Mouse (Mus musculus) liver (tissue): ENCODE measurements around the gene Lax1.
A peak's percentile ranks its signal among the peaks of the same experiment; 100 is the strongest.
"Not testable (repeated sequence)": the region's sequence is repeated elsewhere in the genome, so short reads cannot be mapped to it uniquely, and the experiment has no call there.

Experiments used
- DNase-seq: peaks from one replicate; pipeline ENCODE4 v3.0.0-alpha.2; 2020; ENCODE audit warnings: mixed read lengths

Gene Lax1

GRCm38 (mm10) chr1:133689897-133690296 lies at the start of gene Lax1:
Gene Lax1 (minus strand): TSS chr1:133690108.
- DNase-seq = no peak

GRCm38 (mm10) chr1:133736664-133737063 lies 46.8 kb upstream of the Lax1 start:
- DNase-seq = no peak

- peak; percentile 61 for DNase-seq
Measured at GRCm38 (mm10) chr1:133735995-133736652, 46.2 kb upstream of the Lax1 start.

- no peak for DNase-seq
Measured at GRCm38 (mm10) chr1:133732814-133733213, 42.9 kb upstream of the Lax1 start.

GRCm38 (mm10) chr1:133728339-133728738 lies 38.4 kb upstream of the Lax1 start:
- DNase-seq = no peak

DNA sequence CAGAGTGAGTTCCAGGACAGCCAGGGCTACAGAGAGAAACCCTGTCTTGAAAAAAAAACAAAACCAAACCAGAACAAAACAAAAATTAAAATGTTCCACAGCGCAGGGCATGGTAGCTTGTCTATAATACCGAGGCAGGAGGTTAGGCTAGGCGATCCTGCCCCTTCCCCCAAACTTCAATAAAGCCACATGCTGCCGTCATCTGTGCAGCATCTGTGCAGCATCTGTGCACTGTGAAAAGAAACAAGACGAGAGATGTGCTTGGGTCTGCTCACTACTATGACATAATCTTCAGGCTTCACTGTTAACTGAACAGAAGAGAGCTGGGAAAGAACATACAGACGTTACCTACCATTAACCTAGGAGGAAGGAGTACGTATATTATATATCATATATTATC lies 30.4 kb upstream of the Lax1 start:
- DNase-seq = no peak

GRCm38 (mm10) chr1:133718786-133719185 lies 28.9 kb upstream of the Lax1 start:
- DNase-seq = no peak

DNA sequence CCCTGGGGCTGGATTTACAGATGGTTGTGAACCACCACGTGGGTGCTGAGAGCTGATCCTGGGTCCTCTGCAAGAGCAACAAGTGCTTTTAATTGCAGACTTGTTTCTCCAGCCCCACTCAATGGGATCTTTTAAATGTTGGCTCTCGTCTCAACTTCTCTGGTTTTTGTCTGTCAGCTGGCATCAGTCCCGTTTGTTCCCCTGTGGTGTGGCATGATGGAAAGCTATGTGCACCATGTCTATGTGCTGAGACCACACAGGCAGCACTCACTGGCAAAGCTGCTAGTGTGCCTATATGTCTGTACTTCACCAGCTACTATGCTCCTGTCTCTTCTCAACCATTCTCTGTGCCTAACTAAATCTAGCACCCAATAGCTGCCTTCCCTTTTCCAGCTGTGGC lies 28.4 kb upstream of the Lax1 start:
- no peak for DNase-seq

DNA sequence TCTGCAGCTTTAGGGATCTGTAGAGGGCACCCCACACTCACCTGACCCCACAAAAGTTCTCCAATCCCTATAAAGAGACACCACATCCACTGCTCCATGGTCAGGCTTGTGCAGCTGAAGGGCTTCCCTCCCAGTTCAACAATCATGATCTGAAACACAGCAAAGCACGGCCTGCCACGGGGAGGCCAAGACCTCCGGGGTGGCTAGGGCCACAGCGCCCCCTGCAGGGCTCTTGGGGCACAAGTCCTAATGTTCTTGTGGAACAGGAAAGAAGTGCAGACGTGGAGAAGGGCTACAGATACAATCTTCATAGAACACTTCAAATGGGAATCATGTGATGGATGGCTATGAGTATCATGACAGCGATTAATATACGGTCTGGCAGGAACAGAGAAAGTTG lies 26.6 kb upstream of the Lax1 start:
- peak; percentile 71 for DNase-seq

GRCm38 (mm10) chr1:133715191-133715590 lies 25.3 kb upstream of the Lax1 start:
- no peak for DNase-seq

GRCm38 (mm10) chr1:133713009-133713370 lies 23.1 kb upstream of the Lax1 start:
- no peak for DNase-seq

DNA sequence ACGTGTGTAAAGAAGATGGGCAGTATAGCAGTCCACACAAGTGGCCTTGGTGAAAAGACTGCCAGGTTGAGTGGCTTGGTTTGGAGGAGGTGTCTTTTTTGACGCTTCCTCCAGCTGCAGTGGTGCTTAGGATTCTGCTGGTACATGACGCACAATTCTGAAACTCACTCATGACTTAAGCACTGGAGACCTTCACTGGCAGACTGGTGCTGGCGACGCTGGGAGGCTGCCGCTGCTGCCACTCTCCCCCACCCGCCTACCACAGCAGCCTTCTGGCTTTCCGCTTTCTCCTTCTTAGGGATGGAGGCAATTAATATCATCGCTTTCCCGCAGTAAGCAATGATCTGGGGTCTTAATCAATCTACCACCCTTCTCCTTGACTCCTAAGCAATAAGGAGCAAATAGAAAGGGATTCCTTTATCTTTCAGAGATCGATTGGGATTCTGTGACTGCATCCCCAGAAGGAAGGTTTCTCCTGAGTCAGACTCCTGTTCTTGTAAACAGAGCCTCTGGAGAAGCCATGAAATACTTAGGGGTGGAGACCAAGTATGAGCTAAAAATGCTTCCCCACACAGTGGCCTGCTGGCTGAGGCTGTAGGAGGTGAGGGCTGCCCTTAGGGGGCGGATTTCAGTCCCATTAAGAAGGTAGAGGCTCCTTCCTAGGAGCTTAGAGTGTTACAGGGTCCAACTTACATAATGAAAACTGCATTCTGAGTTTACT lies 22.5 kb upstream of the Lax1 start:
- DNase-seq = no peak

DNA sequence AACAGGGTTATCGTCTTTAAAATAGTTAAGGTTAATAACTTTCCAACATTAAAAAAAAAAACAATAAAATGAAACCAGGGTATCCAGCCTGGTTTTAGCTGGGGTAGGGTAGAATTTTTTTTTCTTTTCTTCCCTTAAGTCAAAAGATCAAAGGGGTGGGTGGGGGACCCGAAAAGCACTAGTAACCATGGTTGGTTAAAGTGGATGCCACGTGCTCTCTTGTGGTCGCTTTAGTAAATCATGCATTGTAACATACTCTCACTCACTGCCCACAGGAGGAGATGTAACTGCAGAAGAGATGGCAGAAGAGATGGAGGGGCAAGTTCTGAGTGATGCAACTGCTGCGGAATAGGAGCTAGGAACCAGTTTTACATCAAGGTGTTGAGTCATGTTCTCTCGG lies 21.5 kb upstream of the Lax1 start:
- DNase-seq = no peak

DNA sequence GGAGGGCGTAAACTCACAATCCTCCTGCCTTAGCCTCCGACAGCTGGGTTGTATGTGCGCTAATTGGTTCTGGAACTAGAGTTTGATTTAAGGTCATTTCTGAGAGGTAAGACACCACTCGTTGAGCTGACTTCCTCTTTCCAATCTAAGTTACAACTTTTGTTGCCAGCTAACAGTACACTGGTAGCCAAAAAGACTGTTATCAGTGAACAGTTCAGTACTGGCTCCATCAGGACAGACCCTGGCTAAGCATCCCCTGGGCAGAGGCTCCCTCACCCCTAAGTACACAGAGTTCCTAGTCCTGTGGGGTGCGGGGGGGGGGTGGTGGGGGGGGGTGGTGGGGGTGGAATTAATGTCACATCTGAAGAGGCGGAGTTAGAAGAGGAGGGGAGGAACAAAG lies 21.0 kb upstream of the Lax1 start:
- no peak for DNase-seq

GRCm38 (mm10) chr1:133709292-133709691 lies 19.4 kb upstream of the Lax1 start:
- no peak for DNase-seq

- DNase-seq = not testable (repeated sequence)
Measured at GRCm38 (mm10) chr1:133701824-133702223, 11.9 kb upstream of the Lax1 start.

GRCm38 (mm10) chr1:133697935-133698620 lies 8.2 kb upstream of the Lax1 start:
- no peak for DNase-seq

DNA sequence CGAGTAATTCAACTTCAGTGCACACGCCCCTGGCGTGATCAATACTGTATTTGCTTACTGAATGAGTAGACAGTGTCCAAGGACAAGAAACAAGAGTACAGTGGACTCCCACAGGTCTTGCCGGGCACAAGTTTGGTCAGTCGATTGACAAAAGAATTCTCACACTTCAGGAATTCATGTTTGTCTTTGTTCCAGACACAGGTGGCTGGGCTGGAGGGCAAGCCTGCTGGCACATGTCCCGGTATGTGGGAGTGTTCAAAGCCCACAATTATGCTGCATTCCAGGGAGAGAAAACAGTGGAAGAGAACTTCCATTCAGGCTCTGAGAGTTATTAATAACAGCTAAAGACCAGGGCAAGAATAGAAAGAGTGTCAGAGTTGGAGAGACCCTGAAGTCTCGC lies 6.0 kb upstream of the Lax1 start:
- no peak for DNase-seq

DNA sequence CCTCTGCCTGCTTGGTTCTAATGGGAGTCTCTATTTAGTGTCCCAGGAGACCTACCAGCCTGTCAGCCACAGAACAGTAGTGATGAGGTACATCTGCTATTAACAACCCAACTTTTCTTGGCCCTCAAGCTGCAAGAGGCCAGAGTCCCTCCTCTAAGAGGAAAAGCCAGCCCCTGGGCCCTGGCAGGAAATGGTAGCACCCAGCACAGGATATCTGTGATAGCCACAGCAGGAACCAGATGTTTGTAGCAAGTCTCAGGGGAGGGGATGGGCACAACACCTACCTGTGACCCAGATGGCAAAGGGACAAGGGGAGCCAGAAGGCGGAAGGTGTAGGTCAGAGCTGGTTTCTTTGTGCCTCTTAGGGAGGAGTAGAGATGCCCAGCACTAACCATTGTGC lies 5.0 kb upstream of the Lax1 start:
- DNase-seq = no peak

DNA sequence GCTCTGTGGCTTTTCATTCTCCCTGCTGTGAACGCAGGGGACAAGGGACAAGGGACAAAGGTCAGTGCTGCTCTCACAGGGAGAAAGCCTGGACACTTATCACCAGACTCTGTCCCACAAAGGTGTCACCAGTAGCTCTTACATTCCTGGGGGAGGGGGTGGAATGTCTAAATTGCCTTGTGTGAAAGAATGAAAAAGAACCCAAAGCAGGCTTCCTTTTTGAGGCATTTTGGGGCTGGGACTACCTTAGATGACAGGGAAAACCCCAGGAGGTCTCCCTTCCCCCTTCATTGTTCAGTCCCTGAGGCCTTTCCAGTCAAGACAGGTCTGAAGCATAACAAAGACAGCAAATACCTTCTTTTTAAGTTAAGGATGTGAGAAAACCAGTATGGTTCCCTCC lies 4.4 kb upstream of the Lax1 start:
- DNase-seq = no peak

DNA sequence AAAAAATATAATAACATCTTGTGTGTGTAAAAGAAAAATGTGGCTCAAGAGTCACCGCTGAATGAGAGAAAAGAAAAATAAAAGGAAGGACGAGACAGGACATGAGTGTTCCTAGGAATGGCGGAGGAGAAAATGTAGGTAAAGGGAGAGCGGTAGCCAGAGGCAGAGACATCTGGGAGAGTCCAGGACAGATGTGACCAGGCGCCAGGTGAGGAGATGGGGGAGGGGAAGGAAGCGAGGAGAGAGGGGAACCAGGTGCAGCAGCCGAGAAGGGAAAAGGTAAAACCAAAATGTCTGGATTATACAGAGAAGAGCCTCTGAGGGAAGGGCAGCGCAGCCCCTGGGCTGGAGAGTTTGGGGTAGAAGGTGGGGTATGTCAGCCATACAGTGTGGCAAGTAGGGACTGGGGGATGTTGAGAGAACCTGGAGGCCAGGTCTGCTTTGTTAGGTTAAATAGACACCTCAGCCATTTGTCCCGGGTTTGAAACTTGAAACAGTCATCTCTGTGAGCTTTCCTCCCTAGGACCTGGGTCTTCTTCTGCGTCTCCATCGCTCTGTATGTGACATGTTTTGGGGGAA lies 3.7 kb upstream of the Lax1 start:
- DNase-seq = no peak

GRCm38 (mm10) chr1:133692195-133692594 lies 2.3 kb upstream of the Lax1 start:
- DNase-seq = no peak

- DNase-seq = no peak
Measured at GRCm38 (mm10) chr1:133691046-133691445, 1.1 kb upstream of the Lax1 start.

GRCm38 (mm10) chr1:133688301-133688700 lies 1.6 kb downstream of the Lax1 start:
- DNase-seq = no peak
